Mouse (Mus musculus) intestine, embryonic 14.5 days (tissue): Measurements from ENCODE around the gene Fam13a. TPM values are rescaled to one million over a fixed set of nuclear protein-coding genes. Genes with fewer than 3 reads are reported as not detected.

Experiments used
- ATAC-seq: fragments of 200-750 bp; cut with Nextera tagmentation; replicated peaks from 2 replicates; pipeline ENCODE4 v1.8.0; 2017; ENCODE audit warnings: low read depth, moderate number of reproducible peaks, moderate TSS enrichment, moderate library complexity; ENCODE audit not compliant: low FRiP score, low TSS enrichment
- DNase-seq: peaks from one replicate; pipeline ENCODE4 v3.0.0-alpha.2; 2018; ENCODE audit warnings: low spot score
- H3K27ac ChIP-seq: fragments of 300-500 bp; sonication (generic); 2 replicates; pipeline ENCODE4 v1.5.1; 2014; ENCODE audit warnings: low read depth, mild to moderate bottlenecking, control low read depth
- H3K27me3 ChIP-seq: fragments of 300-500 bp; sonication (generic); replicated peaks from 2 replicates; pipeline ENCODE4 v1.6.1; 2014; ENCODE audit warnings: low read length, control low read depth; ENCODE audit not compliant: control insufficient read depth, insufficient read depth
- H3K36me3 ChIP-seq: fragments of 300-500 bp; sonication (generic); 2 replicates; pipeline ENCODE4 v1.6.1; 2014; ENCODE audit warnings: low read length, control low read depth; ENCODE audit not compliant: control insufficient read depth, insufficient read depth
- H3K4me1 ChIP-seq: fragments of 300-500 bp; sonication (generic); replicated peaks from 2 replicates; pipeline ENCODE4 v1.6.1; 2014; ENCODE audit warnings: low read length, control low read depth, mixed read lengths; ENCODE audit not compliant: control insufficient read depth, insufficient read depth
- H3K4me2 ChIP-seq: fragments of 300-500 bp; sonication (generic); 2 replicates; pipeline ENCODE4 v1.6.1; 2014; ENCODE audit warnings: low read length
- H3K4me3 ChIP-seq: fragments of 300-500 bp; sonication (generic); 2 replicates; pipeline ENCODE4 v1.5.1; 2014; ENCODE audit warnings: low read depth, low read length, control low read depth, mixed read lengths
- H3K9ac ChIP-seq: fragments of 300-500 bp; sonication (generic); 2 replicates; pipeline ENCODE4 v1.6.1; 2014; ENCODE audit warnings: mild to moderate bottlenecking, low read length
- H3K9me3 ChIP-seq: fragments of 300-500 bp; sonication (generic); 2 replicates; pipeline ENCODE4 v1.6.1; 2016; ENCODE audit warnings: low read length, control low read depth; ENCODE audit not compliant: control insufficient read depth
- WGBS: fragments of 180-500 bp; shearing (Covaris S2); extraction: QIAGEN DNeasy Blood & Tissue Kit; methylation state at CpG from one replicate; pipeline ENCODE4 v1.1.7; 2014; 5-methylcytosine and 5-hydroxymethylcytosine counted together
- polyA plus RNA-seq: library from polyadenylated mRNA; unstranded; fragments of >200 nt; fragmentation: Nextera tagmentation; extraction: Ambion mirVana; gene quantifications from 2 replicates; pipeline ENCODE4 v1.2.1, GENCODE M21; 2014

Fam13a gene
- polyA plus RNA-seq, 1 experiment from 2014 or later: 9.9 TPM

DNA sequence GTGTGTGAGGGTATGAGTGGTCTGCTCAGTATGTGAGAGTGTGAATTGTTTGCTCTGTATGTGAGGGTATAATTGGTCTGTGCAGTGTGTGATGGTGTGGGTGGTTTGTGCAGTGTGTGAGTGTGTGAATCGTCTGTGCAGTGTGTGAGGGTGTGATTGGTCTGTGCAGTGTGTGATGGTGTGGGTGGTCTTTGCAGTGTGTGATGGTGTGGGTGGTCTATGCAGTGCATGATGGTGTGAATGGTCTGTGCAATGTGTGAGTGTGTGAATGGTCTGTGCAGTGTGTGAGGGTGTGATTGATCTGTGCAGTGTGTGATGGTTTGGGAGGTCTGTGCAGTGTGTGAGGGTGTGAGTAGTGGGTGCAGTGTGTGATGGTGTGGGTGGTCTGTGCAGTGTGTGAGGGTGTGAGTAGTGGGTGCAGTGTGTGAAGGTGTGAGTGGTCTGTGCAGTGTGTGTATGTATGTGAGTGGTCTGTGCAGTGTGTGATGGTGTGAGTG is 8.0 kb downstream of the Fam13a start:
- Histone ChIP-seq H3K27ac (no peak overlapping the region), H3K36me3 (no peaks in the 10 kb centered on the region)
- WGBS: 54% methylated on average over 1 of the region's 1 CpGs

DNA sequence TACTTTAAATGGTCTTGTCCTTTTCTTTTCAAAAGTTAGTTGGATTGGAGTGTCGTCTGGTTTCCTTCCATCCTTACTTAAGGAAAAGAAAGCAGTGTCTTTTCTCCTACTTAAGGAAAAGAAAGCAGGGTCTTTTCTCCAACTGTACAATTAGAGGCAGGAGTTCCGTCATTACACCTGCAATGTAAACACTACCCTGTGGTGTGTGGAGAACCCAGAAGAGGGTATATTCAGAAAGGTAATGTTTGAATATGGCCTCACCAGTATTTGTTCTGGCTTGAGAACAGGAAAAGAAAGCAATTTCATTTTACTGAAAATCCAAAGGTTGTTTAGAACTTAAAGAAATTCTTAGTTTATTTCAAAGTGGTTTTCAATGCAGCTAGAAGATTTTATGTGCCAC is 9.6 kb downstream of the Fam13a start:
- ATAC-seq (no peak), DNase-seq (no peak)
- H3K9ac ChIP-seq: no peak overlapping the region
- WGBS: 39% methylated on average over 2 of the region's 2 CpGs
- no peaks in the 10 kb centered on the region for H3K36me3 ChIP-seq
- no peak overlapping the region for H3K27ac ChIP-seq
- no peaks in the 10 kb centered on the region for H3K9me3 ChIP-seq
- 0 out of 2 replicates have a peak, but pooled peaks cover 3% of the 10 kb centered on the region for H3K4me1 ChIP-seq
- no peak overlapping the region for H3K4me2 ChIP-seq
- no peak overlapping the region for H3K4me3 ChIP-seq
- H3K27me3 ChIP-seq: no peaks in the 10 kb centered on the region

More for the DNA sequence above, 8.0 kb downstream of the Fam13a start:
- DNase-seq (no peak), ATAC-seq (no peak; the same call in 1 of the 2 replicates)
- Histone ChIP-seq H3K9ac (no peak overlapping the region), H3K4me1 (0 out of 2 replicates have a peak, but pooled peaks cover 3% of the 10 kb centered on the region), H3K4me3 (no peak overlapping the region), H3K4me2 (no peak overlapping the region), H3K9me3 (no peaks in the 10 kb centered on the region), H3K27me3 (no peaks in the 10 kb centered on the region)

DNA sequence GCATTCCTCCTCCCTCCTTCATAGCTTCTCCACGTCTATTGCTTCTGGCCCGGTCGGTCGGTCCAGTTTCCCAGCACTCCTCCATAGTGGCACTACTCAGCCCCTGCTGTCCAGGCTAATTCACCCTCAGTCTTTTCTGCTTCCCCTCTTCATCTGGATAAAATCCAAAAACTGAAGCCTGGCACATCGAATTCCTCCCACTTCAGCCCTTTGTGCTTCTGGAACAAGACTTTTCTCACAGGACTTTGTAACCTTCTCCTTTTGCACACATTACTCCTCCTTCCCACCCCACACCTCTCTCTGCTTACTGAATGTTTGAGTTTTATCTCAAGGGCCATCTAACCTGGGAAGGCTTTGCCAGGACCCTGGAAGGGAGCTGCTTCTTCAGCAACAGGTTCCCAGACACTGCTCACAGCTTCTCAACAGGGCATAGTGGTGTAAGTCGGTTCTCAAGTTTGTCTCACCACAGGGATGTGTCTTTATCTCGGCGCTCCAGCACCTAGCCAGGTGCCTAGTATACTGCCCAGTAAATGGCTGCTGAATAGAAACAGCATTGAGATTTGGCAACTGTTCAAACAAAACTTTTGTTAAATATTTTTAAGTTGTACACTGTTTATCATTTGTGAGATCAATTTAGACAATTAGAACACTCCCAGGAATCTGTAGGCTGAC is 10.1 kb downstream of the Fam13a start:
- Histone ChIP-seq H3K9me3 (no peaks in the 10 kb centered on the region), H3K27ac (no peak overlapping the region), H3K4me2 (no peak overlapping the region), H3K36me3 (no peaks in the 10 kb centered on the region), H3K27me3 (no peaks in the 10 kb centered on the region), H3K9ac (no peak overlapping the region), H3K4me1 (0 out of 2 replicates have a peak, but pooled peaks cover 3% of the 10 kb centered on the region), H3K4me3 (no peak overlapping the region)
- 77% methylated on average over 8 of the region's 8 CpGs for WGBS
- DNase-seq (no peak), ATAC-seq (no peak)

DNA sequence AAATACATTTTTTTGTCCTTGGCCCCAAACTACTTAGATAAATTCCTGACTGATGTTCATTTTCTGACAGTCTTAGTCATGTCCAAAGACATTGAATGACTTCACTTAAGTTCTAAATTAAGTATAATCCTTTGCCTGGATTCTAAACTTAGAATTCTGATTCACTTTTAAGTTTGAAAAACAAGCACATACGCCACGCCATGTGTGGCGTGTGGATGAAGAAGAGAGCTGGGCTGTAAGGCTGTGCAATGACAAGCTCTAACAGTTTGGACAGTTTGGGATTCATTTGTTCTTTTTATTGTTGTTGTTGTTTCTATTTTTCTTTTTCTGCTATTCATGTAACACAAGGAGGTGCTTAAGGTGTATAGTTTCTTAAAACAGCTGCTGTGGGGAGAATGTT is 13.6 kb downstream of the Fam13a start:
- Histone ChIP-seq H3K4me1 (0 out of 2 replicates have a peak, but pooled peaks cover 2% of the 10 kb centered on the region), H3K9me3 (no peaks in the 10 kb centered on the region), H3K27ac (no peak overlapping the region), H3K9ac (no peak overlapping the region), H3K4me3 (no peak overlapping the region), H3K36me3 (no peaks in the 10 kb centered on the region), H3K4me2 (no peak overlapping the region), H3K27me3 (no peaks in the 10 kb centered on the region)
- DNase-seq (no peak), ATAC-seq (no peak)
- WGBS: 85% methylated on average over 3 of the region's 3 CpGs

DNA sequence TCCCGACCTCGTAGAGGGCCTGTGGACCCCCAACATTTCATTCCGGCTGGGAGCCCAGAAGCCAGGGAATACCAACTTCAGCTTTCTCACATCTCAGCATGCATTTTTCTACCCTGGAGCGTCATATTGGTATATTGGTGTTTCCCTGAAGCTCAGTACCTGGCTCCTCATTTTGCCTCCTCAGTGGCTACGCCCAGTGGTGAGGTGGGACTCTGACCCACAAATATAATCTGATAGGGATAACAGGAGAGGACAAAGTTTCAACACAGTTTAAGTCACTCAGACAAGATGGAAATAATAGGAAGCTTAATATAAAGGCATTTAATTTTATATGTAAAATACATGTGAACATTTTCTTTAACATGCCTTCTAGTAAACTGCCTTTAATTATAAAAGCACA is 19.7 kb downstream of the Fam13a start:
- H3K4me2 ChIP-seq: no peak overlapping the region
- no peaks in the 10 kb centered on the region for H3K27me3 ChIP-seq
- no peaks in the 10 kb centered on the region for H3K4me1 ChIP-seq
- no peaks in the 10 kb centered on the region for H3K36me3 ChIP-seq
- H3K4me3 ChIP-seq: no peak overlapping the region
- no peak for DNase-seq
- no peak overlapping the region for H3K27ac ChIP-seq
- ATAC-seq: no peak
- H3K9ac ChIP-seq: no peak overlapping the region
- WGBS: 97% methylated on average over 5 of the region's 5 CpGs
- no peaks in the 10 kb centered on the region for H3K9me3 ChIP-seq

DNA sequence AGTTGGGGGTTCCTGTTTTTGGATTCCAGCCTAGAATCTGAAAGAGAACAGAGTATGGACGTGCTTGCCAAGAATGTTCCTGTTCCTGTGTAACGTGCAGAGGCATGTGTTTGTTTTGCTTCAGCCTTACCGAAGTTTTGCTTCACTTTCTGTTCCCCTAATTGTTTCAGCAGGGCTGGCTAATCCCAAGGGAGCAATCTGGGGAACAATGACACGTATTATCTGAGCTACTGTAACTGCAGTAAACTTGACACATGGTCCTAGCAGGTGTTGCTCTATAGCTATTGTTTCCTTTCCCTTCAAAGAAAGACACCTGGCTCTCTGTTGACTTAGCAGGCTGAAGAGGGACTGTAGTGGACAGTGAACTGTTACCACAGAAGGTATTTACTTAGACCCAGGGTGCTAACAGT is 25.3 kb downstream of the Fam13a start:
- Histone ChIP-seq H3K27ac (no peak overlapping the region), H3K9me3 (no peaks in the 10 kb centered on the region), H3K4me1 (no peaks in the 10 kb centered on the region; the same call in 1 of the 2 replicates), H3K4me2 (peak overlapping the region; percentile 3; the same call in 1 of the 2 replicates), H3K9ac (no peak overlapping the region), H3K4me3 (no peak overlapping the region), H3K36me3 (no peaks in the 10 kb centered on the region), H3K27me3 (no peaks in the 10 kb centered on the region)
- peak; percentile 23; the same call in 1 of the 2 replicates for ATAC-seq
- WGBS: 18% methylated on average over 4 of the region's 4 CpGs
- no peak for DNase-seq

DNA sequence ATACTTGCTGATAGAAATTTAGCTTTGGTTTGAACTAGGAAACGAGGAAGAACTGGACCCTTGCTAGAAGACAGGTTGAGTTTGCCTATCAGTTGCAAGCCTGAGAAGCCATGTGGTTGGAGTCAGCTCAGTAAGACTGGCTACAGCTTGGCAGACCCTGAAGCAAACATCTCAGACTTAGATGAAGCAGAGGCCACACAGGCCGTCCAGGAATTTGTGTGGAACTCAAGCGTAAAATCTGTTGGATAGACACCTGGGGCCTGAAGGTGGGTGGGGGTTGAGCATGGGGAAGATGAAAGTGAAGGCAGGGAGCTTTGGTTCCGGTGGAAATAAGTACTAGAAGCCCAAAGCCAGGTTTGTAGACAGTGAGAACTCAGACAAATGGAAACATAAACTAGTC is 25.8 kb downstream of the Fam13a start:
- H3K4me2 ChIP-seq: peak overlapping the region; percentile 3; the same call in 1 of the 2 replicates
- no peak overlapping the region for H3K9ac ChIP-seq
- 0 out of 2 replicates have a peak overlapping the region, but pooled peaks have one; percentile 5 for H3K27ac ChIP-seq
- DNase-seq (peak; percentile 63), ATAC-seq (no peak)
- no peaks in the 10 kb centered on the region for H3K36me3 ChIP-seq
- 62% methylated on average over 4 of the region's 4 CpGs for WGBS
- H3K9me3 ChIP-seq: no peaks in the 10 kb centered on the region
- no peaks in the 10 kb centered on the region for H3K27me3 ChIP-seq
- H3K4me3 ChIP-seq: no peak overlapping the region
- no peaks in the 10 kb centered on the region; the same call in 1 of the 2 replicates for H3K4me1 ChIP-seq

DNA sequence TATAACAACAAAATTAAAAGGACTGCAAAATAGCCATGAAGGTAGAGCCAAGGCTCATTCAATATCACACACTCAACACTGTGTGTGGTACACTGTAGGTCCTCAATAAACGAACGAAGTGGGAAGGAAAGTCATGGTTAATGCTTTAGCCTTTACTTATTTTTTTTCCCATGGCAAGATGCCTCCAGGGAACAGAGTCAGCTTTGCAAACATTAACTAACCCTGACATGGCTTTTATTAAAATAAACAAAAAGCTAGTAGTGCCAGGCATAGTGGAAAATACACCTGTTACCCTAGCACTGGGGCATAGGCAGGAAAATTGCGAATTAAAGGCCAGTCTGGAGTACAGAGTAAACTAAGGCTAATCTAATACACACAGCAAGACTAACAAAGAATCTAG is 35.2 kb downstream of the Fam13a start:
- Histone ChIP-seq H3K4me2 (no peak overlapping the region), H3K9me3 (no peaks in the 10 kb centered on the region), H3K27ac (no peak overlapping the region), H3K4me1 (no peaks in the 10 kb centered on the region), H3K36me3 (no peaks in the 10 kb centered on the region), H3K9ac (no peak overlapping the region), H3K4me3 (no peak overlapping the region), H3K27me3 (no peaks in the 10 kb centered on the region)
- no peak for DNase-seq
- ATAC-seq: no peak
- 78% methylated on average over 3 of the region's 3 CpGs for WGBS

DNA sequence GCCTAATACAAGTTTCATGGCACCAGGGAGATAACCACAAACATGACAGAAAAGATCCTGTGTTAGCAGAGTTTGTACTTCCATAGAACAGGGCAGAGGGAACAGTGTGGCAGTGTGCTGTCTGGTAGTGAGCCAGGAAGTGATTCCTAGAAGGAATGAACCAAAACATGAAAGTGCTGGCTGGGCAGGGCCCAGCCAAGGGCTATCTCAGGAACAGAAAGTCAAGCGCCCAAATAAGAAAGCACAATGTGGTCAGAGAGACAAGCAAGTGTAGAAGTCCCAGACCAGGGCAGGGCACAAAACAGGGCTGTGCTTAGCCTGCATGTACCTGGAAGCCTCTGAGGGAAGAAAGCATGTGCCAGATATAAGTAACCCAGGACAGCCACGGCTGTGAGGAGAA is 35.6 kb downstream of the Fam13a start:
- Histone ChIP-seq H3K36me3 (no peaks in the 10 kb centered on the region), H3K27ac (no peak overlapping the region), H3K4me1 (no peaks in the 10 kb centered on the region), H3K9ac (no peak overlapping the region), H3K27me3 (no peaks in the 10 kb centered on the region), H3K4me3 (no peak overlapping the region), H3K4me2 (no peak overlapping the region), H3K9me3 (no peaks in the 10 kb centered on the region)
- DNase-seq (no peak), ATAC-seq (no peak)
- 79% methylated on average over 2 of the region's 2 CpGs for WGBS
